Mouse (Mus musculus): ENCODE data around the gene Zfp637. TPM values are rescaled to one million over a fixed set of nuclear protein-coding genes. Genes with fewer than 3 reads are reported as not detected.
A peak's percentile ranks its signal among the peaks of the same experiment; 100 is the strongest.
"Not testable (repeated sequence)": the region's sequence is repeated elsewhere in the genome, so short reads cannot be mapped to it uniquely, and the experiment has no call there.

Zfp637 gene
- polyA plus RNA-seq, 1 experiment from 2014 or later = 136 TPM

DNA sequence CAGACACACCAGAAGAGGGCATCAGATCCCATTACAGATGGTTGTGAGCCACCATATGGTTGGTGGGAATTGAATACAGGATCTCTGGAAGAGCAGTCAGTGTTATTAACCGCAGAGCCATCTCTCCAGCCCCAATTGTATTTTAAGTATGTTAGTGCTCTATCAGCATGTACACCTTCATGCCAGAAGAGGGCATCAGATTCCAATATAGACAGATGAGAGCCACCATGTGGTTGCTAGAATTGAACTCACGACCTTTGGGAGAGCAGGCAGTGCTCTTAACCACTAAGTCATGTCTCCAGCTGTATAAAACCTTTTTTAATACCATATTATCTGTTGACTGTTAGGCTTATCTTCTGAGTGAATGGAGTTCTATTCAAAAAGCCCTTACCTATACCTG is 10.8 kb downstream of the Zfp637 start:
- no peaks in the 10 kb centered on the region for H3K27me3 ChIP-seq (ENCODE audit: control insufficient read depth, insufficient read depth, low read length)
- H3K4me1 ChIP-seq (replicated peaks; ENCODE audit: control insufficient read depth, insufficient read depth, low read length) = no peaks in the 10 kb centered on the region
- ATAC-seq (ENCODE audit: low FRiP score) (no peak), DNase-seq (ENCODE audit: low spot score) (no peak)
- no peak overlapping the region for H3K4me2 ChIP-seq (replicated peaks; ENCODE audit: low read depth, low read length)
- H3K9ac ChIP-seq (ENCODE audit: low read depth, low read length) = no peak overlapping the region
- no peak overlapping the region for H3K4me3 ChIP-seq (ENCODE audit: low read depth, low read length)
- 0 out of 2 replicates have a peak, but pooled peaks cover 3% of the 10 kb centered on the region for H3K36me3 ChIP-seq (ENCODE audit: control insufficient read depth, insufficient read depth, low read length)
- WGBS = 74% methylated on average over 2 of the region's 2 CpGs
- no peaks in the 10 kb centered on the region for H3K9me3 ChIP-seq (ENCODE audit: control insufficient read depth, low read length)
- H3K27ac ChIP-seq (ENCODE audit: low read depth, low read length) = no peak overlapping the region

- Histone ChIP-seq H3K27ac (ENCODE audit: low read depth, low read length) (no peak overlapping the region), H3K36me3 (ENCODE audit: control insufficient read depth, insufficient read depth, low read length) (no peaks in the 10 kb centered on the region), H3K4me2 (replicated peaks; ENCODE audit: low read depth, low read length) (no peak overlapping the region), H3K9me3 (ENCODE audit: control insufficient read depth, low read length) (no peaks in the 10 kb centered on the region), H3K27me3 (ENCODE audit: control insufficient read depth, insufficient read depth, low read length) (no peaks in the 10 kb centered on the region), H3K4me1 (replicated peaks; ENCODE audit: control insufficient read depth, insufficient read depth, low read length) (no peaks in the 10 kb centered on the region), H3K4me3 (ENCODE audit: low read depth, low read length) (no peak overlapping the region), H3K9ac (ENCODE audit: low read depth, low read length) (no peak overlapping the region)
- ATAC-seq (ENCODE audit: low FRiP score) (no peak), DNase-seq (ENCODE audit: low spot score) (no peak)
- 90% methylated on average over 1 of the region's 1 CpGs for WGBS
These were observed 17.0 kb downstream of the Zfp637 start for GRCm38 (mm10) chr6:117857990-117858389.

GRCm38 (mm10) chr6:117861848-117862247 is 20.9 kb downstream of the Zfp637 start, which contains the start of gene Zfp239:
Zfp239 (plus strand) TSS chr6:117862100.
- H3K4me1 ChIP-seq (replicated peaks; ENCODE audit: control insufficient read depth, insufficient read depth, low read length) = no peaks in the 10 kb centered on the region
- no peak within 1 kb of the TSS for H3K27ac ChIP-seq (ENCODE audit: low read depth, low read length)
- no peak for DNase-seq (ENCODE audit: low spot score)
- H3K36me3 ChIP-seq (ENCODE audit: control insufficient read depth, insufficient read depth, low read length) = no peaks in the 10 kb centered on the region
- H3K4me3 ChIP-seq (ENCODE audit: low read depth, low read length) = peak within 1 kb of the TSS; percentile 60
- 69% methylated on average over 6 of the region's 6 CpGs for WGBS
- no peaks in the 10 kb centered on the region for H3K27me3 ChIP-seq (ENCODE audit: control insufficient read depth, insufficient read depth, low read length)
- ATAC-seq (ENCODE audit: low FRiP score) = no peak
- peak within 1 kb of the TSS; percentile 68 for H3K9ac ChIP-seq (ENCODE audit: low read depth, low read length)
- H3K9me3 ChIP-seq (ENCODE audit: control insufficient read depth, low read length) = no peaks in the 10 kb centered on the region
- peak within 1 kb of the TSS; percentile 79 for H3K4me2 ChIP-seq (replicated peaks; ENCODE audit: low read depth, low read length)

GRCm38 (mm10) chr6:117862465-117862864 is 21.5 kb downstream of the Zfp637 start:
- ATAC-seq (ENCODE audit: low FRiP score) (peak; percentile 27; the same call in 1 of the 2 replicates), DNase-seq (ENCODE audit: low spot score) (no peak)
- no peak overlapping the region for H3K4me3 ChIP-seq (ENCODE audit: low read depth, low read length)
- H3K36me3 ChIP-seq (ENCODE audit: control insufficient read depth, insufficient read depth, low read length) = no peaks in the 10 kb centered on the region
- no peaks in the 10 kb centered on the region for H3K4me1 ChIP-seq (replicated peaks; ENCODE audit: control insufficient read depth, insufficient read depth, low read length)
- WGBS = 76% methylated on average over 8 of the region's 8 CpGs
- H3K9ac ChIP-seq (ENCODE audit: low read depth, low read length) = no peak overlapping the region
- no peak overlapping the region for H3K27ac ChIP-seq (ENCODE audit: low read depth, low read length)
- no peaks in the 10 kb centered on the region for H3K9me3 ChIP-seq (ENCODE audit: control insufficient read depth, low read length)
- H3K4me2 ChIP-seq (replicated peaks; ENCODE audit: low read depth, low read length) = no peak overlapping the region; the same call in 1 of the 2 replicates
- H3K27me3 ChIP-seq (ENCODE audit: control insufficient read depth, insufficient read depth, low read length) = no peaks in the 10 kb centered on the region

DNA sequence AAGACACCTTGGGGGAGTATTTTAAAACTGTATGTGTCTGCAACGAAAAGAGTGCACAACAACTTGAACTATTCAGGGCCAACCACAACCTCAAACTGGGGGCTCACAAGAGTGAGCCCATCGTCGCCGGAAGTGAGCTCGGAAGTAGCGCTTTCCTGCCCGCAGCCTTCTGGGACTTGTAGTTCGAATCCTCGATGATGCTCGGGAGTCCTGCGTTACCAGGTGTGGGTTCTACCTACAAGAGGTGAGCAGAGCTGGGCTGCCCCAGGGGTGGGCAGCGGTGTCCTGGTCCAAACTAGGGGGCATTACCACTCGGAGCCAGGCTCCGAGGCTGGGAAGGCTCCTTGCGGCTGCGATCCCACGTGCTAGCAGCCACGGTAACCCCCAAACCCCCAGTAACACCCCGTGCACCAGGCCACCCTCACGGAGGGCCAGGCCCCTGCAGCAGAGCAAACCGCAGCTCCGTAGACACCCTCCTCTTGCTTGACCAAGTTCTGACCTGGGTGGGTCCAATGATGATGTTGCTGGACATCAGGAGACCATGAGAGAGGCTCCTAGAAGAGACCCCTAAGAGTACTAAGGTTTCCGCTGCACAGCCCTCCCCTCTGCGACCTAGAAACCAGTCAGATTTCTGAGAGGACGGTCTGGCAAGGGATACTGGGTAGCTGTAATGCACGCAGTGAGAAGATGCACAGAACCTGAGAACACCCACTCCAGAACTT is 22.1 kb downstream of the Zfp637 start:
- Histone ChIP-seq H3K9me3 (ENCODE audit: control insufficient read depth, low read length) (no peaks in the 10 kb centered on the region), H3K36me3 (ENCODE audit: control insufficient read depth, insufficient read depth, low read length) (no peaks in the 10 kb centered on the region), H3K27me3 (ENCODE audit: control insufficient read depth, insufficient read depth, low read length) (no peaks in the 10 kb centered on the region), H3K27ac (ENCODE audit: low read depth, low read length) (no peak overlapping the region), H3K9ac (ENCODE audit: low read depth, low read length) (peak overlapping the region; percentile 68), H3K4me3 (ENCODE audit: low read depth, low read length) (peak overlapping the region; percentile 60), H3K4me1 (replicated peaks; ENCODE audit: control insufficient read depth, insufficient read depth, low read length) (no peaks in the 10 kb centered on the region), H3K4me2 (replicated peaks; ENCODE audit: low read depth, low read length) (peak overlapping the region; percentile 79)
- WGBS = 5% methylated on average over 26 of the region's 26 CpGs
- DNase-seq (ENCODE audit: low spot score) (peak; percentile 80), ATAC-seq (ENCODE audit: low FRiP score) (peak; percentile 92)

DNA sequence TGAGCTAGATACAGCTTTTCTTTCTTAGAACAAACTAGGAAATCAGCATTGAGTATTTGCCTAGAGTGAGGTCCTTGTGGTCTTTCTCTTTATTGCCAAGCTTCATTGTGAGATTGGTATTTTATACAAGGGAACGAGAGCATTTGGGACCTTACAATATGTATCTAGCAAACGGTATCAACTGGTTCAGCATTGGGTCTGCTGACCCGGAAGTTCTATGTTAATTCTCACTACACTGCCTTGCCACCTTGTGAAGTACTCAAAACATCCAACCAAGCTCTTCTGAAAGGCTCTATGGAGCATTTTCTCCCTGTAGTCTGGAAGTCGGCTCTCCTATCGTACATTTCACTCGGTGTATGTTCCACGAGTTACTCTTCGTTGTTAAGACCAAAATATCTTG is 22.8 kb downstream of the Zfp637 start:
- ATAC-seq (ENCODE audit: low FRiP score) (no peak), DNase-seq (ENCODE audit: low spot score) (no peak)
- H3K36me3 ChIP-seq (ENCODE audit: control insufficient read depth, insufficient read depth, low read length) = no peaks in the 10 kb centered on the region
- 95% methylated on average over 8 of the region's 8 CpGs for WGBS
- peak overlapping the region; percentile 79 for H3K4me2 ChIP-seq (replicated peaks; ENCODE audit: low read depth, low read length)
- H3K4me1 ChIP-seq (replicated peaks; ENCODE audit: control insufficient read depth, insufficient read depth, low read length) = no peaks in the 10 kb centered on the region
- H3K27ac ChIP-seq (ENCODE audit: low read depth, low read length) = no peak overlapping the region
- H3K9me3 ChIP-seq (ENCODE audit: control insufficient read depth, low read length) = no peaks in the 10 kb centered on the region
- H3K4me3 ChIP-seq (ENCODE audit: low read depth, low read length) = peak overlapping the region; percentile 60; the same call in 1 of the 2 replicates
- no peak overlapping the region for H3K9ac ChIP-seq (ENCODE audit: low read depth, low read length)
- H3K27me3 ChIP-seq (ENCODE audit: control insufficient read depth, insufficient read depth, low read length) = no peaks in the 10 kb centered on the region

GRCm38 (mm10) chr6:117868187-117868586 is 27.2 kb downstream of the Zfp637 start:
- DNase-seq (ENCODE audit: low spot score) (no peak), ATAC-seq (ENCODE audit: low FRiP score) (no peak)
- Histone ChIP-seq H3K27ac (ENCODE audit: low read depth, low read length) (no peak overlapping the region), H3K4me1 (replicated peaks; ENCODE audit: control insufficient read depth, insufficient read depth, low read length) (no peaks in the 10 kb centered on the region), H3K9me3 (ENCODE audit: control insufficient read depth, low read length) (no peaks in the 10 kb centered on the region), H3K9ac (ENCODE audit: low read depth, low read length) (no peak overlapping the region), H3K27me3 (ENCODE audit: control insufficient read depth, insufficient read depth, low read length) (no peaks in the 10 kb centered on the region), H3K4me3 (ENCODE audit: low read depth, low read length) (no peak overlapping the region), H3K4me2 (replicated peaks; ENCODE audit: low read depth, low read length) (no peak overlapping the region), H3K36me3 (ENCODE audit: control insufficient read depth, insufficient read depth, low read length) (no peaks in the 10 kb centered on the region)
- WGBS = 92% methylated on average over 8 of the region's 8 CpGs

DNA sequence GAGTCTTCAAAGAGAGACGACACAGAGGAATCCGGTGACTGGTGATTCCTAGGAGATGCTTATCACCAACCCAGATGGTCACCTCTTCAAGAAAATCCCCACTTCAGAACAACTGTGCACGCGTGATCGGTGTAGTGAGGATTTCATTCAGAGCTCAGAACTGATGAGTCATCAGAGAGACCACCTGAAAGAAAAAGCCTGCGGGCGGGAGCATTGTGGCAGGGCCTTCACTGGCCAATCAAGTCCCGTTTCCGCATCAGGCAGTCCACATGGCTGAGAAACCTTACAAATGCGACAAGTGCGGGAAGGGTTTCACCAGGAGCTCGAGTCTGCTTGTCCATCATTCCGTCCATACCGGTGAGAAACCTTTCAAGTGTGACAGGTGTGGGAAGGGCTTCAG is 30.1 kb downstream of the Zfp637 start:
- WGBS = 79% methylated on average over 14 of the region's 14 CpGs
- H3K4me3 ChIP-seq (ENCODE audit: low read depth, low read length) = no peak overlapping the region

GRCm38 (mm10) chr6:117873450-117873849 is 32.5 kb downstream of the Zfp637 start:
- H3K27me3 ChIP-seq (ENCODE audit: control insufficient read depth, insufficient read depth, low read length); H3K9ac ChIP-seq (ENCODE audit: low read depth, low read length); H3K27ac ChIP-seq (ENCODE audit: low read depth, low read length); DNase-seq (ENCODE audit: low spot score); H3K4me2 ChIP-seq (replicated peaks; ENCODE audit: low read depth, low read length); H3K9me3 ChIP-seq (ENCODE audit: control insufficient read depth, low read length); ATAC-seq (ENCODE audit: low FRiP score); H3K4me3 ChIP-seq (ENCODE audit: low read depth, low read length); H3K4me1 ChIP-seq (replicated peaks; ENCODE audit: control insufficient read depth, insufficient read depth, low read length); H3K36me3 ChIP-seq (ENCODE audit: control insufficient read depth, insufficient read depth, low read length): not testable (repeated sequence)
- 93% methylated on average over 7 of the region's 7 CpGs for WGBS

More for the DNA sequence above, 30.1 kb downstream of the Zfp637 start:
- DNase-seq (ENCODE audit: low spot score) (no peak), ATAC-seq (ENCODE audit: low FRiP score) (no peak)
- no peaks in the 10 kb centered on the region for H3K36me3 ChIP-seq (ENCODE audit: control insufficient read depth, insufficient read depth, low read length)
- no peaks in the 10 kb centered on the region for H3K9me3 ChIP-seq (ENCODE audit: control insufficient read depth, low read length)
- no peaks in the 10 kb centered on the region for H3K27me3 ChIP-seq (ENCODE audit: control insufficient read depth, insufficient read depth, low read length)
- H3K27ac ChIP-seq (ENCODE audit: low read depth, low read length) = no peak overlapping the region
- no peak overlapping the region for H3K4me2 ChIP-seq (replicated peaks; ENCODE audit: low read depth, low read length)
- H3K9ac ChIP-seq (ENCODE audit: low read depth, low read length) = no peak overlapping the region
- no peaks in the 10 kb centered on the region for H3K4me1 ChIP-seq (replicated peaks; ENCODE audit: control insufficient read depth, insufficient read depth, low read length)
